Mouse (Mus musculus): ENCODE measurements at regions not wholly inside any gene's neighbourhood (a gene's known extent, or its start where the extent isn't known, plus 50 kb on each side); places are given as distances from the start of the nearest gene placed in this dataset.

DNA sequence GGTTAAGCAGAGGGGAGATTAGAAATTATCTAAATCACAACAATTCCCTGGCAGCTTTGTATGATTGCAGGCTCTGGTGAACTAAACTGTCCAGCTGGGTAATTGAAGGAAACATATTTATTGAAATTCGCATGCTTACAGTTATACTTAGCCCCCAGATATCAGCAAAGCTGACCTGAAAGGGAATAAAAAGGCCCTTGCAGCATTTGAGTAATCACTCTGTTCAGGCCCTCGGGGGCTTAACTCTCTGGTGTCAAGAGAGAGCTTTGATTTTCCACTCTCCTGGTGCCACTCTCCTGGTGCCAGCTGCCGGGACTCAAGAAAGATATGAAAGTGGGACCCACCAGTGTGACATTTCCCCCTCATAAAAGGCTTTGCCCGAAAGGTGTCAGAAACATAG, 98.0 kb upstream of the Pirt start:
- Histone ChIP-seq H3K36me3 (ENCODE audit: insufficient read depth) (no peaks in the 10 kb centered on the region), H3K9me3 (ENCODE audit: low read depth, low read length) (no peaks in the 10 kb centered on the region), H3K9ac (no peak overlapping the region), H3K27ac (ENCODE audit: low read depth) (no peak overlapping the region), H3K4me3 (ENCODE audit: low read depth, low read length) (no peak overlapping the region), H3K4me2 (no peak overlapping the region), H3K4me1 (ENCODE audit: insufficient read depth) (no peaks in the 10 kb centered on the region), H3K27me3 (ENCODE audit: insufficient read depth, low read length) (no peaks in the 10 kb centered on the region)
- ATAC-seq (ENCODE audit: insufficient read depth), result no peak
- no peak for DNase-seq
- WGBS, result 30% methylated on average over 4 of the region's 4 CpGs
- TF ChIP-seq CTCF (IDR thresholded peaks at IDR 0.05; ENCODE audit: low read depth), result no peak

DNA sequence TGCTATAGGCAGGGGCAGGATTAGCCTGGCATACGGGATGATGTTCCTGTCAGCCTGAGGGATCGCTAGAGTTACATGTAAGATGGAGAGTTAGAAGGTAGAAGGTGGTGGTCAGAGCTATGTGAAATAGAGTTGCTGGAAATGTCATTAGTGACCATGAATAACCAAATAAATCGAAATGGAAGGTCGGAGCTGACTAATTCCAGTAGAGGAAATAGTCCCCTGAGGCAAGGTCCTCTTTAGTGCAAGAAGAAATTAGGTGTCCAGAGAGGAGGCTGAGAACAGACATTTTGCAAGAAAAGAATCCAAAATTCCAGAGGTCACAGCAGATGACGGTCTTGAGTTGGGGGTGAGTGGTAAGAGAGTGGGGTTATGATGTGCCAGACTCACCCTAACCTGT, 75.9 kb upstream of the Pirt start:
- ATAC-seq (ENCODE audit: insufficient read depth) (no peak), DNase-seq (no peak)
- no peaks in the 10 kb centered on the region for H3K9me3 ChIP-seq (ENCODE audit: low read depth, low read length)
- no peaks in the 10 kb centered on the region for H3K27me3 ChIP-seq (ENCODE audit: insufficient read depth, low read length)
- WGBS, result 65% methylated on average over 5 of the region's 5 CpGs
- no peak overlapping the region for H3K4me3 ChIP-seq (ENCODE audit: low read depth, low read length)
- no peak for TF ChIP-seq CTCF (IDR thresholded peaks at IDR 0.05; ENCODE audit: low read depth)
- no peak overlapping the region for H3K9ac ChIP-seq
- no peaks in the 10 kb centered on the region for H3K4me1 ChIP-seq (ENCODE audit: insufficient read depth)
- H3K27ac ChIP-seq (ENCODE audit: low read depth), result no peak overlapping the region
- H3K36me3 ChIP-seq (ENCODE audit: insufficient read depth), result no peaks in the 10 kb centered on the region
- no peak overlapping the region for H3K4me2 ChIP-seq

GRCm38 (mm10) chr11:66836633-66837380, 75.0 kb upstream of the Pirt start:
- Histone ChIP-seq H3K27ac (ENCODE audit: low read depth) (no peak overlapping the region), H3K4me3 (ENCODE audit: low read depth, low read length) (no peak overlapping the region), H3K4me2 (no peak overlapping the region), H3K9me3 (ENCODE audit: low read depth, low read length) (no peaks in the 10 kb centered on the region), H3K36me3 (ENCODE audit: insufficient read depth) (no peaks in the 10 kb centered on the region), H3K27me3 (ENCODE audit: insufficient read depth, low read length) (no peaks in the 10 kb centered on the region), H3K4me1 (ENCODE audit: insufficient read depth) (no peaks in the 10 kb centered on the region), H3K9ac (no peak overlapping the region)
- no peak for ATAC-seq (ENCODE audit: insufficient read depth)
- no peak for DNase-seq
- 73% methylated on average over 2 of the region's 2 CpGs for WGBS
- TF ChIP-seq CTCF (IDR thresholded peaks at IDR 0.05; ENCODE audit: low read depth), result no peak

DNA sequence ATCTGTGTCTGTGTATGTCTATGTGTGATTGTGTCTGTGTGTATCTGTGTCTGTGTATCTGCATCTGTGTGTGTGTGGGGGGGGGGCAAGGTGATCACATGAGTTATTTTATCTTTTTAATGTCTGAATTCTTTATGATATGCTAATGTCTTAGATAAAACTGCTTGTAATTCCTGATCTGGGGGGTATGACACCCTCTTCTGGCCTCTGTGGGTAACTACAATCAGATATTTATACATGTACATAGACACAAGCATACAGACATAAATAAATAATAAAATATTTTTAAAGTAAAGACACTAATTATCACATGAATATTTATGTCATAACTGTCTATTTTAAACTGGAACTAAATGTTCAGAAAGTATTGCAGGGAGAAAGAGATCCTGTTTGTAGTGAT, 66.5 kb upstream of the Pirt start:
- Histone ChIP-seq H3K4me2 (no peak overlapping the region), H3K4me1 (ENCODE audit: insufficient read depth) (no peaks in the 10 kb centered on the region), H3K9me3 (ENCODE audit: low read depth, low read length) (peaks cover 5% of the 10 kb centered on the region; the same call in 1 of the 2 replicates), H3K36me3 (ENCODE audit: insufficient read depth) (no peaks in the 10 kb centered on the region), H3K27me3 (ENCODE audit: insufficient read depth, low read length) (no peaks in the 10 kb centered on the region), H3K4me3 (ENCODE audit: low read depth, low read length) (no peak overlapping the region), H3K9ac (no peak overlapping the region), H3K27ac (ENCODE audit: low read depth) (no peak overlapping the region)
- peak; percentile 23; the same call in 1 of the 2 replicates for TF ChIP-seq CTCF (IDR thresholded peaks at IDR 0.05; ENCODE audit: low read depth)
- ATAC-seq (ENCODE audit: insufficient read depth) (no peak), DNase-seq (no peak)

GRCm38 (mm10) chr11:66846043-66846775, 65.6 kb upstream of the Pirt start:
- Histone ChIP-seq H3K9ac (no peak overlapping the region), H3K4me2 (no peak overlapping the region), H3K9me3 (ENCODE audit: low read depth, low read length) (peaks cover 5% of the 10 kb centered on the region; the same call in 1 of the 2 replicates), H3K4me1 (ENCODE audit: insufficient read depth) (no peaks in the 10 kb centered on the region), H3K4me3 (ENCODE audit: low read depth, low read length) (no peak overlapping the region), H3K27ac (ENCODE audit: low read depth) (no peak overlapping the region), H3K27me3 (ENCODE audit: insufficient read depth, low read length) (no peaks in the 10 kb centered on the region), H3K36me3 (ENCODE audit: insufficient read depth) (no peaks in the 10 kb centered on the region)
- WGBS, result 37% methylated on average over 9 of the region's 9 CpGs
- no peak for DNase-seq
- TF ChIP-seq CTCF (IDR thresholded peaks at IDR 0.05; ENCODE audit: low read depth), result no peak
- no peak for ATAC-seq (ENCODE audit: insufficient read depth)

Measured in lung, embryonic 14.5 days (tissue).